1 mouse cellular context compared by ENCODE assay signal in genomic region chr7:19817382-19818105, GRCm38 (mm10).
A peak's percentile ranks its signal among the peaks of the same experiment; 100 is the strongest.
TF ChIP-seq lines count a peak whose summit lies in the region.

No protein-coding gene starts in this region.

TF ChIP-seq in CH12.LX, 34 proteins besides CTCF, POLR2A, EP300 and RAD21 (continued from another document):
- TF ChIP-seq E2F4 (IDR thresholded peaks at IDR 0.05; ENCODE audit: insufficient replicate concordance, low read depth, low read length) (no peak), TBP (conservative IDR thresholded peaks at IDR 0.05; ENCODE audit: low read depth, low read length) (0 out of 2 replicates have a peak, but pooled peaks have one; percentile 49), NRF1 (IDR thresholded peaks at IDR 0.05; ENCODE audit: low read depth, low read length) (no peak), JUND (conservative IDR thresholded peaks at IDR 0.05; ENCODE audit: low read depth, low read length) (no peak), POLR2AphosphoS2 (IDR thresholded peaks at IDR 0.05; ENCODE audit: low read depth, low read length) (0 out of 2 replicates have a peak, but pooled peaks have one; percentile 70), ZNF384 (IDR thresholded peaks at IDR 0.05; ENCODE audit: low read depth, low read length) (no peak), USF2 (conservative IDR thresholded peaks at IDR 0.05; ENCODE audit: low read depth, low read length) (no peak; the same call in 1 of the 2 replicates), RCOR1 (conservative IDR thresholded peaks at IDR 0.05; ENCODE audit: low read depth, low read length) (no peak; the same call in 1 of the 2 replicates), MXI1 (IDR thresholded peaks at IDR 0.05; ENCODE audit: low read depth, low read length) (peak; percentile 92), HCFC1 (IDR thresholded peaks at IDR 0.05; ENCODE audit: low read depth, low read length) (peak; percentile 64), SMC3 (IDR thresholded peaks at IDR 0.05; ENCODE audit: low read depth, low read length) (no peak; the same call in 1 of the 2 replicates), MAX (IDR thresholded peaks at IDR 0.05; ENCODE audit: low read length) (peak; percentile 71), BHLHE40 (IDR thresholded peaks at IDR 0.05; ENCODE audit: low read depth, low read length) (peak; percentile 89), ETS1 (conservative IDR thresholded peaks at IDR 0.05; ENCODE audit: low read depth, low read length) (peak; percentile 99), MEF2A (IDR thresholded peaks at IDR 0.05; ENCODE audit: borderline replicate concordance, low read depth, low read length) (peak; percentile 93), CHD2 (IDR thresholded peaks at IDR 0.05; ENCODE audit: low read length) (peak; percentile 96), SIN3A (IDR thresholded peaks at IDR 0.05; ENCODE audit: low read length) (peak; percentile 94), KAT2A (IDR thresholded peaks at IDR 0.05; ENCODE audit: insufficient replicate concordance, low read length) (0 out of 2 replicates have a peak, but pooled peaks have one; percentile 52), UBTF (IDR thresholded peaks at IDR 0.05; ENCODE audit: low read depth, low read length) (no peak; the same call in 1 of the 2 replicates), MAFK (IDR thresholded peaks at IDR 0.05; ENCODE audit: insufficient replicate concordance, low read length) (no peak), JUN (IDR thresholded peaks at IDR 0.05; ENCODE audit: insufficient read depth, low read depth, low read length) (0 out of 2 replicates have a peak, but pooled peaks have one; percentile 27), ZC3H11A (IDR thresholded peaks at IDR 0.05; ENCODE audit: low read depth, low read length) (no peak), USF1 (IDR thresholded peaks at IDR 0.05; ENCODE audit: low read depth, low read length) (no peak), CHD1 (IDR thresholded peaks at IDR 0.05; ENCODE audit: low read depth, low read length) (peak; percentile 76; the same call in 1 of the 2 replicates), TCF12 (IDR thresholded peaks at IDR 0.05; ENCODE audit: low read depth, low read length) (peak; percentile 100)
